Mouse (Mus musculus) cerebellum, adult 11 months (tissue): ENCODE data around the gene Krt18.
"Not testable (repeated sequence)": the region's sequence is repeated elsewhere in the genome, so short reads cannot be mapped to it uniquely, and the experiment has no call there.

Source experiments
- DNase-seq: peaks from one replicate; pipeline ENCODE4 v3.0.0; 2022

The Krt18 gene

DNA sequence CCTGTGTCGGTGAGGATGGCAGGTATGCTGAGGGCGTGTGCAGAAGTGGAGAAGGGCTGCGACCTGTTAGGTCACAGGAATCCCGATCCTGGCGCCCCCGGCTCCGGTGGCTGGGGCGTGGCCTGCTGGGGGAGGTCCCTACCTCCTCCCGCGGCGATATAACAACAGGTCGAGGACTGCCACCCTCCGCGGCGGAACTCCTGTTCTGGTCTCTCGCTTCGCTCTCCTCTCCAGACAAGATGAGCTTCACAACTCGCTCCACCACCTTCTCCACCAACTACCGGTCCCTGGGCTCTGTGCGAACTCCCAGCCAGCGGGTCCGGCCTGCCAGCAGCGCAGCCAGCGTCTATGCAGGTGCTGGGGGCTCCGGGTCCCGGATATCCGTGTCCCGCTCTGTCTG is at the start of gene Krt18:
Krt18 (plus strand) TSS at position 141 of the 400 bp plus-strand sequence.
- DNase-seq, result no peak

DNA sequence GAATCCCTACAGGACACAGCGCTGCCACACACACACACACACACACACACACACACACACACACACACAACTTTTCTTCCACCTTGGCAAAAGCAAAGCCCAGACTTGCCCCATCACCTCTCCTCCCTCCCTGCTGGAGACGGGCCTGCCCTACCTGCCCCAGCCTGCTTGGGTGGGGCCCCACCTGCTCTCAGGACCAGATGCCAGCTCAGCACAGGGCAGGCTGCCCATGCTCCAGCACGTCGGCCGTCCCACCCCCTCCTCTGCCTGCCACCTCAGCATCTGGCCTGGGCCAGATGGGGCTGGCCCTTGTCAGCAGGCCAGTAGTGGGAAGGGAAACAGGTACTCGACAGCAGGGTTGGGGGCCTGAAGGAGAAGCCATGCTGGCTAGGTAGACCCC is 47.1 kb upstream of the Krt18 start:
- no peak for DNase-seq

GRCm38 (mm10) chr15:101983315-101983948 is 44.5 kb upstream of the Krt18 start:
- no peak for DNase-seq

DNA sequence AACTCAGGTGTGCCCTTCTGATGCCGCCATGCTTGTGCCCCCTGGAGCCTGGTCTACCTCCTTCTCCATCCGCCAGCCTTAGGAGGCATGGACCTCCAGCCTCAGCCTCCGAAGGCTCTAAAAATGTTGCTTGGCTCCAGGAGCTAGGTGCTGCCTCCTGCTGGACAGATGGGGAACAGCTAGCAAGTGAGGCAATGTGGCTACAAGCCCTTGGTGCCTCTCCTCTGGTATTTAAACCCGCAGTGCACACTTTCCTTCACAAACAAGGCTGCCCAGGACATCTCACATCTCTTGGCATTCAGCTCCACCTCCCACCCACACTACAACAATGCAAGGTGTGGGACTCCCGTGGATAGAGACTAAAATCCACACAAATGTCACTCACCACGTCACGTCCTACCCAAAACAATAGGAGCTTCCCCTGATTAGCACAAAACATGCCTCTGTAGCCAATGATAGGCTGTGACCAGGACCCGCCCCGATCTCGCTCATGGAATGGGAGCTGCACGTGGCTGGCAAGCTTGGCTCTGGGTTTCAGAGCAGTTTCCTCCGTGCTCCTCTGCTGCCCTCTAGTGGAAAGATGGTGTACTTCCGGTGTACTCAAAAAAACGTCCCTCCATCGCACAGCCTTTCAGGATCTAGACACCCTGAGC is 43.9 kb upstream of the Krt18 start:
- DNase-seq, result peak; percentile 77

- no peak for DNase-seq
Observed at GRCm38 (mm10) chr15:101984746-101985145, 43.2 kb upstream of the Krt18 start.

DNA sequence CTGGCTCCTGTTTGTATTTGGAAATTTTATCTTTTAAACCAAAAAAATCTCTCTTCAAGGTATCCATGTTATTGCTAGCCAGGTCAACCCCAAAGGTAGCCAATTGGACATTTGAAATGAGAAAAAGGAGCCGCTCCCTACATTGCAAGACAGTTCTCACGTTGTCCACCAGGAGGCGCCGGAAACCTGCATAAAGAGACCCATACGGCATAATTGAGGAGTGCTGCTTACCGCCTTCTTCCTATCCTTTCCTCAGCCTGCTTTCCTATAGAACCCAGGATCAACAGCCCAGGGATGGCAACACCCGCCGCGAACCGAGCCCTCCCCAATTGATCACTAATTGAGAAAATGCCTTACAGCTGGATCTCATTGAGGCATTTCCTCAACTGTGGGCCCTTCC is 39.9 kb upstream of the Krt18 start:
- peak; percentile 69 for DNase-seq

DNA sequence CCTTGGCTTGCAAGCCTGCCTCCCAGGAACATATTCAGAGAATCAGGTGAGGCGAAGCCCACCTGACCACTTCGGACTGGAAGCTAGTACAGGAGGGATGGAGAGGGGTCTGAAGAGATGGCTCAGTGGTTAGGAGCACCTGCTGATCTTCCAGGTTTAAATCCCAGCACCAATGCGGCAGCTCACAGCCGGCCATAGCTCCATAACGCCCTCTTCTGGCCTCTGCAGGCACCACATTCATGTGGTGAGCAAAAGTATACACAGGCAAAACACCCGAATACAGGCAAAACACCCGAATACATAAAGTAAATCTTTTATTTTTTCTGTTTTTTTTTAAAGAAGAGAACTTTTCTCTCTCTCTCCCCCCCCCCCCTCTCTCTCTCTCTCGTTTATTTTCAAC is 39.3 kb upstream of the Krt18 start:
- DNase-seq, result no peak

DNA sequence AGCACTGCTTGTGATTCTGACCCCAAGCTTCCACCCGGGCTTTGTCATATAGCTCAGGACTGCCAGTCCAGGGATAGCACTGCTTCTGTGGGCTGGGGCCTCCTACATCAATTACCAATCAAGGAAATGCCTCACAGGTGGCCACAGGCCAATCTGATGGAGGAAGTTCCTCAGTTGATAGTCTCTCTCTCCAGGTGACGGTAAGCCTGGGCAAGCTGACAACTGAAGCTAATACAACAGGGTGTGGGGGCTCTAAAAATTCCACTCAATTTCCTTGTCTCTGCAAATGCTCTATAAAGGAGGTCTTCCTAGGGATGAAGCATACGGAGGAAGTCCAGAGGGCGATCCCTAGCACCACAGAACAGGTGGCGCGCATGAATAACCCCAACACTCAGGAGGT is 37.0 kb upstream of the Krt18 start:
- DNase-seq, result no peak

DNA sequence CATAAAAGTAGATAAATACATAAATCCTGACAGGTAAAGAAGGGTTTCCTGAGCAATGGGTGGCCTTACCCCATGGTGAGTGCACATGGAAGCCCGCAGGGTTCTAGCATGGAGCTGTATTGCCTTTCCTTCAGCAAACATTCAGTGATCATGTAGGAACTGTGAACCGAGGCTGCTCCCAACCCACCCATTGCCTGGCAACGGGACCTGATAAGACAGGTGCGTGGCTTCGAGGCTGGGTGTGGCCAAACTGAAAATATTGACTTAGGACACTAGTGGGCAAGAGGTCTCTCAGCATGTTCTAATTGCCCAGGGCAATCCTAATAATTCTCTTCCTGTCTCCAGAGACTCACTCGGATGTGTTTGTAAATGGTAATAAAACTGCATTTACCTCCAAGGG is 33.6 kb upstream of the Krt18 start:
- no peak for DNase-seq

DNA sequence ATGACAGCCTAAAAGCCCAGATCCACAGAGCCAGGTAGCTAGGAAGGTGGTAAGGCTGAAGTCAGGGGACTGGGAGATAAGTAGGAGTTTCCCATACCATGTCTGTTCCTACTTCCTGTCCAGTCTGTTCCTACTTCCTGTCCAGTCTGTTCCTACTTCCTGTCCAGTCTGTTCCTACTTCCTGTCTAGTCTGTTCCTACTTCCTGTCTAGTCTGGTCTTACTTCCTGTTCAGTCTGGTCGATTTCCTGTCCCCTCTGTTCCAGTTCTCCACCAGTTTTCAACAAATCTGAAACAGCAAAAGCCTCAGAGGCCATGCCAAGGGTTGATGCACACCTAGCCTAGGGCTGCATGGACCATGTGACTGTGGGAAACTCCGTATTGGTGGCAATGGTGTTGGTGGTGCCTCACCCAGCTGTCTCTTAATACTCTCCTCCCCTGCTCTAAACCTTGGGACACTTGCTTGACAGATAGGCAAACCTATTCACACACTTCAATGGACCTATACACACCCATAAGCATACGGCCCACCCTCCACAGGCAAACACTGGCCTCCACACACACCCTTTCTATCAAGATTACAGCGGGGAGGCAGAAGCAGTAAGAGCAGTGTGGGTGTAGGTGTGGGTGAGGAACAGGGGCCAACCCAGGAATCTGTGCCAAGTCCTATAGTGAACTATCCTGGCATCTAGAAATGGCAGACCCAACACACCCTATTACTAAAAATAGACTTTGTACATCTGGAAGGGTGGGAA is 32.3 kb upstream of the Krt18 start:
- no peak for DNase-seq

GRCm38 (mm10) chr15:101996450-101997078 is 31.4 kb upstream of the Krt18 start:
- DNase-seq, result not testable (repeated sequence)

GRCm38 (mm10) chr15:101999156-101999555 is 28.8 kb upstream of the Krt18 start:
- DNase-seq, result no peak

DNA sequence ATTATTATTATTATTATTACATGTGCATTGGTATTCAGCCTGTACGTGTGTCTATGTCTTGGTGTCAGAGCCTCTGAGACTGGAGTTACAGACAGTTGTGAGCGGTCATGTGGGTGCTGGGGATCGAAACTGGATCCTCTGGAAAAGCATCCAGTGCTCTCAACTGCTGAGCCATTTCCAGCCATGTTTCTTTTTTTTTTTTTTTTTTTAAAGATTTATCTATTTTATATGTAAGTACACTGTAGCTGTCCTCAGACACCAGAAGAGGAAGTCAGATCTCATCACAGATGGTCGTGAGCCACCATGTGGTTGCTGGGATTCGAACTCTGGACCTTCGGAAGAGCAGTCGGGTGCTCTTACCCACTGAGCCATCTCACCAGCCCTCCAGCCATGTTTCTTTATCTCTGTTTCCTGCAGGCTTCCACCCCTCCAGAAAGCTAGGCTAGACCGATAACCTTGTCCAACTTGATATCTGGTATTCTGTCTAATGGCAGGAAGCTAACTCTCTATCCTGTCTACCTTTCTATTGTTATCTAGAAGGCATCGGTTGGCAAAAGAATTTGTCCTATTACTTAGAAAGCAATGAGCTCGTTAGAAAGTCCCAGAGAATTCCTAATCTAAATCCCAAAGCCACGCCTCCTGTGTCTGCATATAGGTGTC is 28.2 kb upstream of the Krt18 start:
- no peak for DNase-seq

DNA sequence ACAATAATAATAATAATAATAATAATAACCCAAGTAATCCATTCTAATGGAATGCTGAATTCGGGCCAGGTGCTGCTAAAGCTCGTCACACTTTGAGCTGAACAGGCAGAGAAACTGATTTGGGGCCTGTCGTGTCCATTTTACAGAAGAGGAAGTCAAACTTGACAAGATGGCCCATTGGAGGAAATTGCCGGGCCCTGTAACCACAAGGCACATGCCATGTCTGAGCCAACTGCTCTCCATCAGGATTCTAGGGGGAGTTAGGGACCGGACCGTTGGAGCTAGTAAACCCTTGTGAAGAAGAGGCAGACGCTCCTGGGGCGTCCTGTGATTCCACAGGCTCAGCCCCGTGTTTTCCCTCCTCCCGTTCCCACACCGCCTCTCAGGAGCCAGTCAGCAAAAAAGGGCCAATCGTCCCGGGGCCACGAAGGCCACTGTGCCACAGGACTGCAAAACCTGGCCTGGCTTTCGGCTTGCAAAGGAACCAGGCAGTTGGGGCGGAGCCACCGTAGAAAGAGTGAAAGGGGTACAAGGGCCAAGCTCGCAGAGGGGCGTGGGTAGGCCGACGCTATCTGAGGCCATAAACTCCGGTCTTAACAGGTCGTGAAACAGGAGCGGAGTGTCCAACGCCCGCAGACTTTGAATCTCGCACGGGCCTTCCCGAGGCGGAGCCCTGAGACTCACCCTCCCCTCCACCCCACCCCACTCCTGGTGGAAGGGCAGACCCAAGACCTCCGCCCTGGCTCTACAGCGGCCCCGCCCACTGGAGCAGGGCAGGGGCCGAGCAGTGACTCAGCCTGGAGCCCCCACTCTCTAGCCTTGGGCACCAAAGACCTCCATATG is 25.1 kb upstream of the Krt18 start:
- DNase-seq, result no peak

- DNase-seq, result no peak
Observed at GRCm38 (mm10) chr15:102003516-102003915, 24.5 kb upstream of the Krt18 start.

DNA sequence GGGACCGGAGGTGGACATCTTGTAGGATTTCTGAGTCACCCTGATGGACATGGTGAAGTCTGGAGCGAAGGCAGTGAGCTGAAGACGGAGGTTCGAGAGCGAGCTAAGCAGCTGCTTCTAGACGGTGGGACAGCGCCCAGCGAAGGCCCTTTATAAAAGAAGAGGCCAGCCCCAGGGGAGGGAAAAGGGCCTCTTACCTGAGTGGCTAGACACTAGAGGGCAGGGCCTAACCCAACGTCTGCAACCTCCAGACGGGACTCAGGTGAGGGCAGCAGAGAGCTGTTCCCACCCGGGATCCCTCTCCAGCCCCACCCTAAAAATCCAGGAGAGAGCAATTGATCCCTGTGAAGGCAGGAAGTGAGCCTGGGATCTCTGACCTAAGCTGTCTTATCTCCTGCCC is 23.8 kb upstream of the Krt18 start, which contains the start of gene Krt8:
Krt8 (minus strand) TSS at position 294 of the 400 bp plus-strand sequence.
- DNase-seq, result no peak

DNA sequence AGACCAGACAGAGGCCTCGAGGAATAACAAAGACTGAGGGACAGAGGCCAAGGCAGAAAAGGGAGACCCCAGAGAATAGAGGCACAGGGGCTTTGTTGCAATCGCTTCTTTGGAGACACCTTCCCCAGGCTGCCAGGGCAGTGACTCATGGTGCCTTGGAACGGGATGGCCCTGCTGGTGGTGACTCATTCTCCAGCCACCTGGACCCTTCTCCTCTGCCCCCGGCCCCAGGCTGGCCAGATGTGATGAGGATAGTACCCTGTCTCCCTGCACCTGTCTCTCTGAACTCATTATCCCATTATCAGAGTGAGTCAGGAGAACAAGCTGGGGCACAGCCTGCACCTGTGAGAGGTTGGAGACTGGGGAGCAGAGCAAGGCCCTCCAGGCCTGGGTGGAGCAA is 22.7 kb upstream of the Krt18 start:
- no peak for DNase-seq

DNA sequence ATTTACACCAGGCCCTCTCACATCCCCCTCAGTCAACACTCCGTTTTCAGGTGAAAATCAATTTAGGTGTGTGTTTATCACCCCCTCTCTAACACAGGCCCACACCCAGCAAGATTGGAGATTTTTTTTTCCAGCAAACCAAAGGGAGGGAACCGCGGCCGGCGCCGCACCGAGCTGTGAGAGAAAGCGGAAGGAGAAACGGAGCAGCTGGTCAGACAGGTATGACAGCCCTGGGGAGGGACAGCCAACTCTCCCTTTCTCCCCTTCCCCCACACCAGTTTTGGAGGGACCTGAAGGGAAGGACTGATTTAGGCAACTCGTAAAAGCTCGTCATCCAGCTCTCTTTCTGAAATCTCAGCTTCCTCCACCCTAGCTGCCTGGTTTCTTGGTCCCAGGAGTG is 21.7 kb upstream of the Krt18 start:
- no peak for DNase-seq

DNA sequence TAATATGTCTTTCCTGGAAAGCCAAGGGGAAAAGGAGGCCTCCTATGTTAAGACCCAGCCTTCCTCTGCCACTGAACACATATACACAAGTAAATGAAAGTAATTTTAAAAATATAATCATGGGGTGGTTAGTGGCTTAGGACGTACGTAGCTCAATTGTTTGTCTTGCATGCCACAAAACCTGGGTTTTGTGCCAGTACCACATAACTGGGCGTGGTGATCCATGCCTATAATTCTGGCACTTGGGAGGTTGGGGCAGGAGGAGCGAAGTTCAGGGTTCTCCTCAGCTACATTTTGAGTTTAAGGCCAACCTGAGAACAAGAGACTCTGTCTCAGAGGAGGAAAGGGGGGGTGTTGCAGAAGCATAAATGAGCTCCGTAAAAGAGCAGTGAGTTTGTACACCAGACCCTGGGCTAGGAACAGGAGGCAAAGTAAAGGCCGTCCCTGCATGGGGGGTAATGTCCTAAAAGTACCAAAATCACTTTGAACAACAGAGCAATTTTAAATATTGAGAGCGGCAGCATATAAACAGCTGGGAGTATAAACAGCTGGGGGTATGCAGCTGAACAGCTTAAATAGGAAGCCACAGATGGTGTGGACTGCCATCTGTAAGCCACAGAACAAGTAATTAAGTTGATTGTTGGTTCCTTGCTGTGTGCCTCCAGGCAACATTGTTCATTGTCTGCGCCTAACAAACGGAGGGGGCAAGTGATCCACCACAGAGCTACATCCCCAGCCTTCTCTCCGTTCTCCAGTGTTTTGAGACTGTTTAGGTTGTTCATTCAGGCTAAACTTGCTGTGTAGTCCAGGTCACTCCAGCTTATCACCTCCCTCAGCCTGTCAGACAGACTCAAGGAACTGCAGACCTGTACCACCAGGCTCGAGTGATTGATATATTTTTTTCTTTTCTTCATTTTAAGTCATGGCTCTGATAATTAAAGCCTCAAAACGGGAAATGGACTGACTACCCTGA is 20.6 kb upstream of the Krt18 start:
- no peak for DNase-seq

- DNase-seq, result no peak
Observed at GRCm38 (mm10) chr15:102010569-102011245, 17.3 kb upstream of the Krt18 start.
